Mouse (Mus musculus): ENCODE data around the gene Mreg. TPM values are rescaled to one million over a fixed set of nuclear protein-coding genes. Genes with fewer than 3 reads are reported as not detected.

Gene Mreg
- polyA plus RNA-seq, 1 experiment from 2014 or later, result 34.6 TPM

DNA sequence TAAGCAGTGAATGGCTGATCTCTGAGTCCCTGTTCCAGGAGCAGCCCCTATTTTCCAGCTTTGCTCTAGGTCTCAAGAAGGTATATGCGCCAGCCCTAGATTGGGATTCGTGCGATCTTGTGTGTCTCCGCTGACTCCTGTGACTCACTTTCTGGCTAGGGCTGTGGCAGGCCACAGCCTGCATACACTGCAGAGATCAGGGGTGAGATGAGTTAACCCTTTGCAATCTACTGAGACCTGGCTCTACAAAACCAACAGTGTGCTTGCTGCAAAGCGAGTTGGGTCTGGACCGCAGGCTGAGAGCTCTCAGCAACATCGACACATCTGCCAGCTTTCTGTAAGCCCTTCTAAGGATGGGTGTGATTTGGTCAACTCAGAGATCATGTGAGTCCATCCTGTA, 9.4 kb downstream of the Mreg start:
- Histone ChIP-seq H3K4me1 (replicated peaks; ENCODE audit: control insufficient read depth, insufficient read depth) (peaks cover 2% of the 10 kb centered on the region; the same call in 1 of the 2 replicates), H3K27me3 (ENCODE audit: control insufficient read depth, insufficient read depth, low read length) (no peaks in the 10 kb centered on the region), H3K9ac (ENCODE audit: low read length) (no peak overlapping the region), H3K4me2 (replicated peaks; ENCODE audit: low read depth) (0 out of 2 replicates have a peak overlapping the region, but pooled peaks have one; percentile 20), H3K27ac (replicated peaks) (peak overlapping the region; percentile 63), H3K36me3 (ENCODE audit: control insufficient read depth, insufficient read depth, low read length) (no peaks in the 10 kb centered on the region), H3K4me3 (ENCODE audit: low read depth, low read length) (no peak overlapping the region), H3K9me3 (ENCODE audit: control insufficient read depth, low read length) (no peaks in the 10 kb centered on the region)
- no peak for TF ChIP-seq EP300 (optimal IDR thresholded peaks at IDR 0.05)
- no peak for TF ChIP-seq CTCF (IDR thresholded peaks at IDR 0.05; ENCODE audit: low read depth)
- 76% methylated on average over 7 of the region's 7 CpGs for WGBS
- DNase-seq (ENCODE audit: low spot score) (no peak), ATAC-seq (ENCODE audit: low FRiP score, low TSS enrichment) (peak; percentile 55; the same call in 1 of the 2 replicates)

DNA sequence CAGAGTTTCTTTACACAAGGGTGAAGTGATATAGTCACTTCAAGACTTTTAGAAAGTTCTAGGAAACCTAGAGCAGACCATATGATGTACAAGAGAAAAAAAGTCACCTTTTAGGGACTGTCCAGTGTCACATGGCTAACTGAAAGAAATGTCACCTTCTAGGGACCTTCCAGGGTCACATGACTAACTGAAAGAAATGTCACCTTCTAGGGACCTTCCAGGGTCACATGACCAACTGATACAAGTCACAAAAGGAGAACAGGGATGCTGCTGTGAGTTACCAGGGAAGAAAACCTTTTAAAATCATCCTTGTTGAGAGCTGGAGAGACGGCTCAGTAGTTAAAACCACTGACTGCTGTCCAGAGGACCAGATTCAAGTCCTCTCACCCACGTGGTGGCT, 10.0 kb downstream of the Mreg start:
- no peak overlapping the region for H3K4me3 ChIP-seq (ENCODE audit: low read depth, low read length)
- ATAC-seq (ENCODE audit: low FRiP score, low TSS enrichment) (no peak), DNase-seq (ENCODE audit: low spot score) (no peak)
- H3K27ac ChIP-seq (replicated peaks), result peak overlapping the region; percentile 63
- TF ChIP-seq EP300 (optimal IDR thresholded peaks at IDR 0.05), result no peak
- no peak for TF ChIP-seq CTCF (IDR thresholded peaks at IDR 0.05; ENCODE audit: low read depth)
- 63% methylated on average over 2 of the region's 2 CpGs for WGBS
- peaks cover 2% of the 10 kb centered on the region; the same call in 1 of the 2 replicates for H3K4me1 ChIP-seq (replicated peaks; ENCODE audit: control insufficient read depth, insufficient read depth)
- no peaks in the 10 kb centered on the region for H3K36me3 ChIP-seq (ENCODE audit: control insufficient read depth, insufficient read depth, low read length)
- H3K4me2 ChIP-seq (replicated peaks; ENCODE audit: low read depth), result no peak overlapping the region
- H3K9ac ChIP-seq (ENCODE audit: low read length), result no peak overlapping the region
- H3K27me3 ChIP-seq (ENCODE audit: control insufficient read depth, insufficient read depth, low read length), result no peaks in the 10 kb centered on the region
- H3K9me3 ChIP-seq (ENCODE audit: control insufficient read depth, low read length), result no peaks in the 10 kb centered on the region

DNA sequence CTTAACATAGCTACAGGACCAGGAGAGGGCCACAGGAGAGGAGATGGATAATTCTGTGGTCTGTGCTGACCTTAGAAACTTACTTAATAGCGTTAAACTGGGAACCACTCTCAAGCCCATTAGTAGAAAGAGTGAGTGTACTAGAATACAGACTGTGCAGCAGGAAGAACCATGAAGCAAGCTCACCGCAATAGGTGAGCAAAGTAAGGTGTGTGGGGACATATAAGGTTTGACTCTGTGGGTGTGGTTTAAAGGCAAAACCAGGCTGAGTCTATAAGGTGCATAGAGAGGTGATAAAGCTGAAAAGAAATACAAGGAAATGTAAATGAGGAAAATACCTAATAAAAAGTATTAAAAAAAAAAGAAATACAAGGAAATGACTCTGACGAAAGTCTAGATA, 11.0 kb downstream of the Mreg start:
- WGBS, result 72% methylated on average over 3 of the region's 3 CpGs
- no peaks in the 10 kb centered on the region for H3K27me3 ChIP-seq (ENCODE audit: control insufficient read depth, insufficient read depth, low read length)
- peaks cover 2% of the 10 kb centered on the region; the same call in 1 of the 2 replicates for H3K4me1 ChIP-seq (replicated peaks; ENCODE audit: control insufficient read depth, insufficient read depth)
- no peak overlapping the region for H3K9ac ChIP-seq (ENCODE audit: low read length)
- H3K27ac ChIP-seq (replicated peaks), result no peak overlapping the region
- H3K36me3 ChIP-seq (ENCODE audit: control insufficient read depth, insufficient read depth, low read length), result no peaks in the 10 kb centered on the region
- no peak for DNase-seq (ENCODE audit: low spot score)
- peak; percentile 75; the same call in 1 of the 2 replicates for ATAC-seq (ENCODE audit: low FRiP score, low TSS enrichment)
- TF ChIP-seq CTCF (IDR thresholded peaks at IDR 0.05; ENCODE audit: low read depth) (no peak), EP300 (optimal IDR thresholded peaks at IDR 0.05) (no peak)
- no peak overlapping the region for H3K4me2 ChIP-seq (replicated peaks; ENCODE audit: low read depth)
- no peak overlapping the region for H3K4me3 ChIP-seq (ENCODE audit: low read depth, low read length)
- no peaks in the 10 kb centered on the region for H3K9me3 ChIP-seq (ENCODE audit: control insufficient read depth, low read length)

DNA sequence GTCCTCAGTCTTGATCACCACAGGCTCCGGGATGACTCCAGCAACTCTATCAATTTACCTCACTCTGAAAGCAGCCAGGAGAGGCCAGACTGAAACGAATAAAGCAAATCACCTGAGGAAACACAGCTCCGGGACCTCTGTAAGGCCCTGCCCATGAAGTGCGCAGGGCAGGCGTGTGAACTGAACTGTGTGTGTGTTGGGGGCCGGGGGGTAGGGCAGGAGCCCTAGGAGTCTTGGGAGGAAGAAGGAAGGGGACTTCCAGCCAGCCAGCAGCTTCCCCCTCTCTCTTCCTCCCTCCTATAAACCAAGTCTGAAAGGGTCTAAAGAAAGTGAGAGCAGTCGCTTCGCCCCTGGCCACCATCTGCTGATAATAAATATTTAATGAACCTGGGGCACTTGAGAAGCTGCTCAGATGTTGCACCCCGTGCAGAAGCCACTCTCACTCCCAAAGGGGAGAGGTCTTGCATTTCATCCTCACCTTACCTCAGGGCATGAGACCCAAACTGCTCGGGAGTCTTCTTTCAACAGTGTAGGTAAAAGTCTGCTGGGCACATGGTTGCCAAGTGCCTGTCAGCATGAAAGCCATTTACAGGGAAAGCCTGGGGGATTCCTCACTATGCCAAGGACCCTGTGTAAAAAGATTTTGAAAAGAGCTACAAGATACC, 13.8 kb downstream of the Mreg start:
- DNase-seq (ENCODE audit: low spot score) (no peak), ATAC-seq (ENCODE audit: low FRiP score, low TSS enrichment) (no peak)
- no peak for TF ChIP-seq CTCF (IDR thresholded peaks at IDR 0.05; ENCODE audit: low read depth)
- no peak for TF ChIP-seq EP300 (optimal IDR thresholded peaks at IDR 0.05)
- Histone ChIP-seq H3K36me3 (ENCODE audit: control insufficient read depth, insufficient read depth, low read length) (no peaks in the 10 kb centered on the region), H3K9ac (ENCODE audit: low read length) (no peak overlapping the region), H3K27me3 (ENCODE audit: control insufficient read depth, insufficient read depth, low read length) (no peaks in the 10 kb centered on the region), H3K9me3 (ENCODE audit: control insufficient read depth, low read length) (no peaks in the 10 kb centered on the region), H3K4me3 (ENCODE audit: low read depth, low read length) (no peak overlapping the region), H3K4me2 (replicated peaks; ENCODE audit: low read depth) (no peak overlapping the region), H3K4me1 (replicated peaks; ENCODE audit: control insufficient read depth, insufficient read depth) (peaks cover 2% of the 10 kb centered on the region; the same call in 1 of the 2 replicates), H3K27ac (replicated peaks) (no peak overlapping the region)
- WGBS, result 50% methylated on average over 10 of the region's 10 CpGs

DNA sequence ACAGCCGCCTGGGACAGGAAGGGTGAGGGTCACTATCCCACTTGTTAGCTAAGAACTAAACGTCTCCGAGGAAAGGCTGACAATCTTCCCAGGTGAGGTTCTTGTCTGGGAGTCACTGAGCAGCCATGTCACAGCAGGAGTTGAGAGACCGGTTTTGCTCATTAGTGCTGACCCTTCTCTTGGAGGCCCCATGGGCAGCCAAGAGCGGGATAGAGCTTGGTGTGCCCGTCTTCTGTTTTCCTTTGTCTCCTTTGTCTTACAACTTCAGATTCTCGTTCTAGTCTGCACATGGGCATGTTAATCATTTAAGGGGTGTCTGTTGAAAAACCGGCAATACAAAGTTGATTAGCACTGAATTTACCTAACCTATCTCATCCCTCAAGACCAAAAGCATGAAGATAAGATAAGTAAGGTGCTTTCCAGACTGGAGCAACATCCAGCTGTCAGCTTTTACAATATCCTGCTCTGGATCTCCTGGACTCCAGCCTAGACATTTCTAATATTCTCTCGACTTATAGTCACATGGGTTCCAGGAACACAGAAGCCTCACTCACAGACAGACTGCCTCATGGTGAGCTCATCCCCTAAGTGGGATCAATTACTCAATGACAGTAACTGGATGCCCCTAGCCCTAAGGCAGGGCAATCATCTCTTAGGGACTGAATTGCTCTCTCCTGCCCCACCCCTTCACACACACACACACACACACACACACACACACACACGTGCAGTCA, 15.3 kb downstream of the Mreg start:
- Histone ChIP-seq H3K27ac (replicated peaks) (peak overlapping the region; percentile 24; the same call in 1 of the 2 replicates), H3K4me2 (replicated peaks; ENCODE audit: low read depth) (no peak overlapping the region), H3K4me3 (ENCODE audit: low read depth, low read length) (no peak overlapping the region), H3K36me3 (ENCODE audit: control insufficient read depth, insufficient read depth, low read length) (no peaks in the 10 kb centered on the region), H3K9ac (ENCODE audit: low read length) (no peak overlapping the region), H3K9me3 (ENCODE audit: control insufficient read depth, low read length) (no peaks in the 10 kb centered on the region), H3K4me1 (replicated peaks; ENCODE audit: control insufficient read depth, insufficient read depth) (peaks cover 2% of the 10 kb centered on the region; the same call in 1 of the 2 replicates), H3K27me3 (ENCODE audit: control insufficient read depth, insufficient read depth, low read length) (no peaks in the 10 kb centered on the region)
- 46% methylated on average over 10 of the region's 10 CpGs for WGBS
- peak; percentile 39 for DNase-seq (ENCODE audit: low spot score)
- no peak for ATAC-seq (ENCODE audit: low FRiP score, low TSS enrichment)
- TF ChIP-seq EP300 (optimal IDR thresholded peaks at IDR 0.05), result no peak
- TF ChIP-seq CTCF (IDR thresholded peaks at IDR 0.05; ENCODE audit: low read depth), result no peak

DNA sequence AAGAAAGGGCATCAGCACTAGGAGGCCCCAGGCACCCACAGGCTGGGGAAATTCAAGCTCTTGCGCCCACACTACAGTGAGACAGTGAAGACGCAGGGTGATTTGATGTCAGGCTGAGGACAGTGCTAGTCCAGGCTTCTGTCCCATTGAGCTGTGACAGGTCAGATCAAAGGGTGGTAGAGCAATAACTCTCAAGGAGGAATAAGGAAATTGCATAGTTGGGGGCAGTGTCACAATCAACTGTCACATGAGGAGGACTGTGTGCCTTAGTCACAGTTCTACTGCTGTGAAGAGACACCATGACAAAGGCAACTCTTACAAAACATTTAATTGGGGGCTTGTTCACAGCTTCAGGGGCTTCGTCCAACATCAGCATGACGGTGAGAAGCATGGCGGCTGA, 16.0 kb downstream of the Mreg start:
- Histone ChIP-seq H3K4me2 (replicated peaks; ENCODE audit: low read depth) (no peak overlapping the region), H3K4me3 (ENCODE audit: low read depth, low read length) (no peak overlapping the region), H3K9ac (ENCODE audit: low read length) (no peak overlapping the region), H3K27ac (replicated peaks) (peak overlapping the region; percentile 24; the same call in 1 of the 2 replicates), H3K9me3 (ENCODE audit: control insufficient read depth, low read length) (no peaks in the 10 kb centered on the region), H3K4me1 (replicated peaks; ENCODE audit: control insufficient read depth, insufficient read depth) (peaks cover 2% of the 10 kb centered on the region; the same call in 1 of the 2 replicates), H3K36me3 (ENCODE audit: control insufficient read depth, insufficient read depth, low read length) (no peaks in the 10 kb centered on the region), H3K27me3 (ENCODE audit: control insufficient read depth, insufficient read depth, low read length) (no peaks in the 10 kb centered on the region)
- WGBS, result 85% methylated on average over 5 of the region's 5 CpGs
- TF ChIP-seq CTCF (IDR thresholded peaks at IDR 0.05; ENCODE audit: low read depth), result no peak
- no peak for TF ChIP-seq EP300 (optimal IDR thresholded peaks at IDR 0.05)
- DNase-seq (ENCODE audit: low spot score) (no peak), ATAC-seq (ENCODE audit: low FRiP score, low TSS enrichment) (no peak)

Measured in stomach, postnatal 0 days (tissue).